8 mouse cellular contexts compared by ENCODE assay signal in the genomic region with DNA sequence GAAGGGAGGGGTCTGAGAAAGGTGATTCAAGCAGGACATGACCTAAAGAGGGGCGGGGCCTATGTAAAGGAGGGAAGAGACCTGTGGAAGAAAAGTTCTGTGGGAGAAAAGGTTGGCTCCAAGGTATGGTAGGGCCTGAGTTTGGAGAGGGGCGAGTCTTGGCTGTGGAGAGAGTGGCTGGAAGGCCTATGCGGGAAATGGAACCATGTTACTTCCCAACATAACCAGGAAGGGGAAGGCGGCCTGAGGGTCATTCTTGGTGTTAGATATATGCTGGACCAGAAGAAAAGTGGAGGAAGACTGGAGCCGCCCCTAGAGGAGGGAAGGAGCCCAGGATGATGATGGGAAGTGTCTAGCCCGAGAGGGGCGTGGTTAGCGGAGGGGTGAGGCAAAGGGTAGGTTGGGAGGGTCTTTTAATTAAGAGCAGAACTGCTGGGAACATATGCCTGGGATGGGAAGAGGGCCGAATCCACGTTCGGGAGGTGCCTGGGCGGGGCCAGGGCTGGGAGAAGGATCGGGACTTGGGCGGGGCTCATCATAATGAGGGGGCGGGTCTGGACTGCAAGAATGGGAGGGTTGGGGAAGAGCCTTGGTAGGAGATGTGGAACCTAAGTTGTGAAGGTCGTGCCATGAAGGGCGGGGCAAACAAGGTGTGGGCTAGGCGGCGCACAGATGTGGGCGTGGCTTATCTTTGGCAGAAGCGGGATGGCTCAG. TPM values are rescaled to one million over a fixed set of nuclear protein-coding genes. Genes with fewer than 3 reads are reported as not detected.
DNase-seq lines count a peak whose midpoint lies in the region; ATAC-seq lines count a peak whose summit lies in the region.

No protein-coding gene starts in this region.

- H3K27ac ChIP-seq in heart, embryonic 11.5 days (ENCODE audit: low read depth, low read length): peak overlapping the region; percentile 12; the same call in 1 of the 2 replicates
- H3K27ac ChIP-seq in forebrain, embryonic 15.5 days (replicated peaks): no peak overlapping the region
- no peak overlapping the region for H3K27ac ChIP-seq in midbrain, embryonic 15.5 days

- H3K4me2 ChIP-seq in heart, embryonic 11.5 days: peak overlapping the region; percentile 93
- H3K4me2 ChIP-seq in forebrain, embryonic 15.5 days (replicated peaks): peak overlapping the region; percentile 78
- H3K4me2 ChIP-seq in midbrain, embryonic 15.5 days: peak overlapping the region; percentile 81

- no peak for DNase-seq in heart, adult 9 months (ENCODE audit: low spot score in 2 of 2)
- peak; percentile 97 for DNase-seq in R1 (ENCODE audit: low read depth, low spot score)
- peak; percentile 64 to 73 for DNase-seq in kidney, postnatal 4 days
- DNase-seq in frontal cortex, postnatal 25 days (ENCODE audit: low spot score in 2 of 2): no peak
- DNase-seq in adrenal gland, postnatal 4 days (ENCODE audit: low spot score in 2 of 2): no peak

- no peak overlapping the region for H3K9ac ChIP-seq in heart, embryonic 11.5 days (ENCODE audit: low read depth, low read length)
- no peak overlapping the region for H3K9ac ChIP-seq in forebrain, embryonic 15.5 days (replicated peaks)
- H3K9ac ChIP-seq in midbrain, embryonic 15.5 days: peak overlapping the region; percentile 88

- 2% methylated on average over 21 of the region's 21 CpGs for WGBS in heart, embryonic 11.5 days (ENCODE audit: insufficient replicate concordance)
- 4% methylated on average over 21 of the region's 21 CpGs for WGBS in forebrain, embryonic 15.5 days
- 3% methylated on average over 21 of the region's 21 CpGs for WGBS in midbrain, embryonic 15.5 days

- peaks cover 9% of the 10 kb centered on the region for H3K4me1 ChIP-seq in heart, embryonic 11.5 days (ENCODE audit: control insufficient read depth, insufficient read depth, low read length)
- peaks cover 17% of the 10 kb centered on the region for H3K4me1 ChIP-seq in forebrain, embryonic 15.5 days
- H3K4me1 ChIP-seq in midbrain, embryonic 15.5 days: peaks cover 26% of the 10 kb centered on the region

- H3K9me3 ChIP-seq in heart, embryonic 11.5 days (replicated peaks; ENCODE audit: control insufficient read depth, low read length): no peaks in the 10 kb centered on the region
- H3K9me3 ChIP-seq in forebrain, embryonic 15.5 days: no peaks in the 10 kb centered on the region
- H3K9me3 ChIP-seq in midbrain, embryonic 15.5 days: no peaks in the 10 kb centered on the region

- peak; percentile 51 for ATAC-seq in heart, embryonic 11.5 days (replicated peaks; ENCODE audit: insufficient number of reproducible peaks, low FRiP score, low TSS enrichment)
- ATAC-seq in forebrain, embryonic 15.5 days (replicated peaks): peak; percentile 63
- ATAC-seq in midbrain, embryonic 15.5 days (replicated peaks): peak; percentile 35

- peaks cover 21% of the 10 kb centered on the region; the same call in 1 of the 2 replicates for H3K27me3 ChIP-seq in heart, embryonic 11.5 days (ENCODE audit: control insufficient read depth, insufficient read depth, low read length)
- H3K27me3 ChIP-seq in forebrain, embryonic 15.5 days: no peaks in the 10 kb centered on the region; the same call in 1 of the 2 replicates
- peaks cover 19% of the 10 kb centered on the region for H3K27me3 ChIP-seq in midbrain, embryonic 15.5 days (replicated peaks)

- H3K36me3 ChIP-seq in heart, embryonic 11.5 days (ENCODE audit: control insufficient read depth, insufficient read depth, low read length): no peaks in the 10 kb centered on the region
- H3K36me3 ChIP-seq in forebrain, embryonic 15.5 days: no peaks in the 10 kb centered on the region
- no peaks in the 10 kb centered on the region for H3K36me3 ChIP-seq in midbrain, embryonic 15.5 days (replicated peaks)

- peak overlapping the region; percentile 85 for H3K4me3 ChIP-seq in heart, embryonic 11.5 days (ENCODE audit: low read depth, low read length)
- peak overlapping the region; percentile 83 for H3K4me3 ChIP-seq in forebrain, embryonic 15.5 days
- peak overlapping the region; percentile 79 for H3K4me3 ChIP-seq in midbrain, embryonic 15.5 days

RNA-seq across cellular contexts. Expression of a gene that starts 0.7 kb away (rescaled TPM):
- 9.2 and 10.1 TPM in 2 replicates for polyA plus RNA-seq in heart, embryonic 11.5 days (2014; fragmentation: Nextera tagmentation; extraction: Ambion mirVana)
- 19.3 and 21.4 TPM in 2 replicates for polyA plus RNA-seq in forebrain, embryonic 15.5 days (2015; fragmentation: Nextera tagmentation; extraction: Ambion mirVana)
- 31.0 and 31.4 TPM in 2 replicates for polyA plus RNA-seq in midbrain, embryonic 15.5 days (2015; fragmentation: Nextera tagmentation; extraction: Ambion mirVana)
- 10 to 100 TPM; 18.7 to 20.4 TPM for total RNA-seq in adrenal gland, postnatal 4 days (2021)

RNA-seq across cellular contexts. Expression of a gene that starts 9.7 kb away (rescaled TPM):
- polyA plus RNA-seq in heart, embryonic 11.5 days (2014; fragmentation: Nextera tagmentation; extraction: Ambion mirVana): 0.44 and 0.86 TPM in 2 replicates
- polyA plus RNA-seq in forebrain, embryonic 15.5 days (2015; fragmentation: Nextera tagmentation; extraction: Ambion mirVana): 70.2 and 75.0 TPM in 2 replicates
- polyA plus RNA-seq in midbrain, embryonic 15.5 days (2015; fragmentation: Nextera tagmentation; extraction: Ambion mirVana): 123 and 141 TPM in 2 replicates
- total RNA-seq in adrenal gland, postnatal 4 days (2021): 1 to 10 TPM; 3.6 to 5.0 TPM

RNA-seq across cellular contexts. Expression of a gene that starts 15.5 kb away (rescaled TPM):
- 0.80 and 3.8 TPM in 2 replicates for polyA plus RNA-seq in heart, embryonic 11.5 days (2014; fragmentation: Nextera tagmentation; extraction: Ambion mirVana)
- polyA plus RNA-seq in forebrain, embryonic 15.5 days (2015; fragmentation: Nextera tagmentation; extraction: Ambion mirVana): 4.3 and 5.3 TPM in 2 replicates
- polyA plus RNA-seq in midbrain, embryonic 15.5 days (2015; fragmentation: Nextera tagmentation; extraction: Ambion mirVana): 2.4 and 2.9 TPM in 2 replicates
- under 1 TPM in 1 of 2 experiments, not detected in 1; 0.45 TPM for total RNA-seq in adrenal gland, postnatal 4 days (2021)

RNA-seq across cellular contexts. Expression of a gene that starts 29.1 kb away (rescaled TPM):
- 109 and 124 TPM in 2 replicates for polyA plus RNA-seq in heart, embryonic 11.5 days (2014; fragmentation: Nextera tagmentation; extraction: Ambion mirVana)
- polyA plus RNA-seq in forebrain, embryonic 15.5 days (2015; fragmentation: Nextera tagmentation; extraction: Ambion mirVana): 164 and 176 TPM in 2 replicates
- 164 and 169 TPM in 2 replicates for polyA plus RNA-seq in midbrain, embryonic 15.5 days (2015; fragmentation: Nextera tagmentation; extraction: Ambion mirVana)
- total RNA-seq in adrenal gland, postnatal 4 days (2021): 100 to 1,000 TPM; 105 to 109 TPM

RNA-seq across cellular contexts. Expression of a gene that starts 33.2 kb away (rescaled TPM):
- 798 and 827 TPM in 2 replicates for polyA plus RNA-seq in heart, embryonic 11.5 days (2014; fragmentation: Nextera tagmentation; extraction: Ambion mirVana)
- polyA plus RNA-seq in forebrain, embryonic 15.5 days (2015; fragmentation: Nextera tagmentation; extraction: Ambion mirVana): 724 and 839 TPM in 2 replicates
- 587 and 620 TPM in 2 replicates for polyA plus RNA-seq in midbrain, embryonic 15.5 days (2015; fragmentation: Nextera tagmentation; extraction: Ambion mirVana)
- 1,000 to 10,000 TPM; 1,529 to 1,618 TPM for total RNA-seq in adrenal gland, postnatal 4 days (2021)

Comparison
In these comparisons a context has a peak if more than half of its experiments do, and no peak if none do; other contexts are left out.
1. DNase-seq: peak in R1 (single experiment) and kidney, postnatal 4 days (2 of 2); none in heart, adult 9 months (0 of 2), frontal cortex, postnatal 25 days (0 of 2) and adrenal gland, postnatal 4 days (0 of 2).
2. RNA of a gene that starts 9.7 kb away (polyA plus RNA-seq): 123 to 141 TPM in midbrain, embryonic 15.5 days and 70.2 to 75.0 TPM in forebrain, embryonic 15.5 days; 0.44 to 0.86 TPM in heart, embryonic 11.5 days; every median in the first group is over 10 times any median in the second.
3. Peak in every context shown above with its lines, with median percentiles within 50 percentile points of each other: ATAC-seq, H3K4me2 ChIP-seq and H3K4me3 ChIP-seq.